Mouse (Mus musculus) gonadal fat pad, adult 2 months (tissue): ENCODE measurements at regions not wholly inside any gene's neighbourhood (a gene's known extent, or its start where the extent isn't known, plus 50 kb on each side); places are given as distances from the start of the nearest gene placed in this dataset.

Source experiments
- DNase-seq: peaks from one replicate; pipeline ENCODE4 v3.0.0-alpha.2; 2012; ENCODE audit warnings: low read depth

GRCm38 (mm10) chr12:25387791-25388280, 290.9 kb upstream of the Id2 start:
- no peak for DNase-seq

- no peak for DNase-seq
Measured at GRCm38 (mm10) chr12:25382961-25383360, 286.0 kb upstream of the Id2 start.

- DNase-seq, result no peak
Measured at GRCm38 (mm10) chr12:25382475-25382874, 285.5 kb upstream of the Id2 start.

- DNase-seq, result no peak
Measured at GRCm38 (mm10) chr12:25381619-25382018, 284.7 kb upstream of the Id2 start.

GRCm38 (mm10) chr12:25379996-25380395, 283.1 kb upstream of the Id2 start:
- no peak for DNase-seq

- DNase-seq, result no peak
Measured at GRCm38 (mm10) chr12:25379016-25379415, 282.1 kb upstream of the Id2 start.

- DNase-seq, result no peak
Measured at GRCm38 (mm10) chr12:25378036-25378645, 281.2 kb upstream of the Id2 start.

GRCm38 (mm10) chr12:25376451-25376850, 279.5 kb upstream of the Id2 start:
- DNase-seq, result no peak

- DNase-seq, result no peak
Measured at GRCm38 (mm10) chr12:25367541-25367940, 270.6 kb upstream of the Id2 start.

- DNase-seq, result no peak
Measured at GRCm38 (mm10) chr12:25365600-25366267, 268.8 kb upstream of the Id2 start.

- no peak for DNase-seq
Measured at GRCm38 (mm10) chr12:25364966-25365568, 268.1 kb upstream of the Id2 start.

- DNase-seq, result no peak
Measured at GRCm38 (mm10) chr12:25363839-25364238, 266.9 kb upstream of the Id2 start.

- DNase-seq, result no peak
Measured at GRCm38 (mm10) chr12:25363341-25363740, 266.4 kb upstream of the Id2 start.

GRCm38 (mm10) chr12:25362771-25363170, 265.8 kb upstream of the Id2 start:
- no peak for DNase-seq

- no peak for DNase-seq
Measured at GRCm38 (mm10) chr12:25360726-25361125, 263.8 kb upstream of the Id2 start.

- no peak for DNase-seq
Measured at GRCm38 (mm10) chr12:25359931-25360330, 263.0 kb upstream of the Id2 start.

- DNase-seq, result no peak
Measured at GRCm38 (mm10) chr12:25358846-25359525, 262.0 kb upstream of the Id2 start.

GRCm38 (mm10) chr12:25356774-25357173, 259.8 kb upstream of the Id2 start:
- DNase-seq, result no peak

- DNase-seq, result no peak
Measured at GRCm38 (mm10) chr12:25355217-25355616, 258.3 kb upstream of the Id2 start.

- no peak for DNase-seq
Measured at GRCm38 (mm10) chr12:25353402-25353896, 256.5 kb upstream of the Id2 start.

GRCm38 (mm10) chr12:25352160-25352559, 255.2 kb upstream of the Id2 start:
- DNase-seq, result no peak

- DNase-seq, result no peak
Measured at GRCm38 (mm10) chr12:25344354-25344753, 247.4 kb upstream of the Id2 start.
